In the genomic region with DNA sequence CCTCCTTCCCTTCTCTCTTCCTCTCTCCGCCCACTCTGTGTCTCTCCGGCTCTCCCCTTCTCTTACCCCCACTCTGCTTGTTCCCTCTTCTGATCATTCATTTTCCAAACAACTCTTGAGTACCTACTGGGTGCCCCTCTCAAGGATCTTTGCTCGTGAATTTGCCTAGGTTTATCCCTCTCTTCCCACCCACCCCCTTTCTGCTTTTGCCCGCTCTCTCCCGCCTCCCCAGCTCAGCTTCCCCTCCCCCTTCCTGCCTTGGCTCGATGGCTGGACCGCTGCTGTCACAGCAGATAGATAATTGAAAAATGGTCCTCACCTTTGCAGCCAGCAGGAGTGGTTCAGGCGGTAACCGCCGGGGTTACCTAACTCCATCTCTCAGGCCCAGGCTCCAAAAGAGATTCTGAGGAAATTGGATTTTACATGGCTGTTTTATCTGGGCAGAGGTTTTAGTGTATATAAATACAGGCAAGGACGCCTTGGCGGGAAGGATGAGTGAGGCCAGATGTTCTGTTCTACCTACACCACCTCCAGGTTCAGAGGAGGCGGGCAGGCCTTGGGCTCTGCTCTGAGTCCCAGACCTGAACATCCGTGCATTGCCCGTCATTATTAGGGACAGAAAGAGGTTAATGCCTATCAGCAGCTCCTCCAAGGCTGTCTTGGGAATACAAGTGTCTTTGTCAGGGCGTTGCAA, we compare ENCODE assay signal across 9 mouse cellular contexts.
DNase-seq lines count a peak whose midpoint lies in the region; ATAC-seq lines count a peak whose summit lies in the region.
"Had no signal": no experiment of that assay in that cellular context is flagged by ENCODE, and none has a peak within 500 bp of the region (broad histone marks: within the 10 kb centered on the region; RNA-seq: fewer than 3 reads in every experiment).

No protein-coding gene starts in this region.

- no peak for ATAC-seq in liver, embryonic 11.5 days (replicated peaks; ENCODE audit: low FRiP score)
- ATAC-seq in heart, embryonic 15.5 days (replicated peaks; ENCODE audit: insufficient number of reproducible peaks, insufficient read depth, low FRiP score, low read depth), result no peak
- peak; percentile 17 for ATAC-seq in midbrain, embryonic 11.5 days (ENCODE audit: low FRiP score)

- H3K27me3 ChIP-seq in liver, embryonic 11.5 days (replicated peaks; ENCODE audit: control insufficient read depth, insufficient read depth, low read length), result peaks cover 97% of the 10 kb centered on the region
- peaks cover 72% of the 10 kb centered on the region for H3K27me3 ChIP-seq in heart, embryonic 15.5 days
- H3K27me3 ChIP-seq in midbrain, embryonic 11.5 days (ENCODE audit: control insufficient read depth, insufficient read depth, low read length), result peaks cover 92% of the 10 kb centered on the region

- no peak overlapping the region for H3K27ac ChIP-seq in liver, embryonic 11.5 days (ENCODE audit: low read depth, low read length)
- H3K27ac ChIP-seq in heart, embryonic 15.5 days, result peak overlapping the region; percentile 73; the same call in 1 of the 2 replicates
- H3K27ac ChIP-seq in midbrain, embryonic 11.5 days (ENCODE audit: low read depth, low read length), result peak overlapping the region; percentile 71
- H3K27ac ChIP-seq: macrophage had no signal

- no peak for DNase-seq in liver, embryonic 11.5 days (ENCODE audit: low spot score)
- DNase-seq in liver, result no peak
- DNase-seq in cerebellum, postnatal 10 days, result peak; percentile 91 to 93
- peak; percentile 96 for DNase-seq in midbrain, embryonic 11.5 days (ENCODE audit: low spot score, missing footprints)
- DNase-seq in retina, postnatal 1 day, result no peak
- DNase-seq in spleen, adult 18-20 months, result no peak
- no peak for DNase-seq in thymus, postnatal 14 days

- no peaks in the 10 kb centered on the region for H3K36me3 ChIP-seq in liver, embryonic 11.5 days (ENCODE audit: control insufficient read depth, insufficient read depth, low read length)
- no peaks in the 10 kb centered on the region for H3K36me3 ChIP-seq in heart, embryonic 15.5 days
- no peaks in the 10 kb centered on the region for H3K36me3 ChIP-seq in midbrain, embryonic 11.5 days (ENCODE audit: control insufficient read depth, insufficient read depth, low read length)

- H3K4me3 ChIP-seq in liver, embryonic 11.5 days (ENCODE audit: low read depth, low read length), result peak overlapping the region; percentile 55
- peak overlapping the region; percentile 65 for H3K4me3 ChIP-seq in heart, embryonic 15.5 days
- H3K4me3 ChIP-seq in midbrain, embryonic 11.5 days (ENCODE audit: low read depth, low read length), result peak overlapping the region; percentile 36

- WGBS in liver, embryonic 11.5 days, result 9% methylated on average over 16 of the region's 16 CpGs
- 11% methylated on average over 15 of the region's 16 CpGs for WGBS in heart, embryonic 15.5 days
- 3% methylated on average over 16 of the region's 16 CpGs for WGBS in midbrain, embryonic 11.5 days

- no peaks in the 10 kb centered on the region for H3K9me3 ChIP-seq in liver, embryonic 11.5 days (ENCODE audit: control insufficient read depth, low read length)
- no peaks in the 10 kb centered on the region for H3K9me3 ChIP-seq in heart, embryonic 15.5 days (replicated peaks)
- no peaks in the 10 kb centered on the region for H3K9me3 ChIP-seq in midbrain, embryonic 11.5 days (ENCODE audit: control insufficient read depth, low read length)

- H3K9ac ChIP-seq in liver, embryonic 11.5 days (ENCODE audit: low read depth, low read length), result no peak overlapping the region
- H3K9ac ChIP-seq in heart, embryonic 15.5 days, result peak overlapping the region; percentile 68; the same call in 1 of the 2 replicates
- H3K9ac ChIP-seq in midbrain, embryonic 11.5 days (ENCODE audit: low read length), result peak overlapping the region; percentile 61

- H3K4me2 ChIP-seq in liver, embryonic 11.5 days, result peak overlapping the region; percentile 93
- H3K4me2 ChIP-seq in heart, embryonic 15.5 days, result peak overlapping the region; percentile 94
- peak overlapping the region; percentile 81 for H3K4me2 ChIP-seq in midbrain, embryonic 11.5 days

- peaks cover 3% of the 10 kb centered on the region; the same call in 1 of the 2 replicates for H3K4me1 ChIP-seq in liver, embryonic 11.5 days (replicated peaks; ENCODE audit: control insufficient read depth, insufficient read depth, low read length)
- H3K4me1 ChIP-seq in heart, embryonic 15.5 days (replicated peaks), result peaks cover 44% of the 10 kb centered on the region
- peaks cover 16% of the 10 kb centered on the region for H3K4me1 ChIP-seq in midbrain, embryonic 11.5 days (ENCODE audit: control insufficient read depth, insufficient read depth, low read length)

Comparison
In these comparisons a context has a peak if more than half of its experiments do, and no peak if none do; other contexts are left out.
1. DNase-seq: peak in cerebellum, postnatal 10 days (2 of 2) and midbrain, embryonic 11.5 days (single experiment); none in liver, embryonic 11.5 days (single experiment), liver (single experiment), retina, postnatal 1 day (single experiment), spleen, adult 18-20 months (0 of 2) and thymus, postnatal 14 days (single experiment).
2. Peak in every context shown above with its lines, with median percentiles within 50 percentile points of each other: H3K4me2 ChIP-seq and H3K4me3 ChIP-seq.